Comparison of ENCODE assay signal across 14 mouse cellular contexts in the genomic region with DNA sequence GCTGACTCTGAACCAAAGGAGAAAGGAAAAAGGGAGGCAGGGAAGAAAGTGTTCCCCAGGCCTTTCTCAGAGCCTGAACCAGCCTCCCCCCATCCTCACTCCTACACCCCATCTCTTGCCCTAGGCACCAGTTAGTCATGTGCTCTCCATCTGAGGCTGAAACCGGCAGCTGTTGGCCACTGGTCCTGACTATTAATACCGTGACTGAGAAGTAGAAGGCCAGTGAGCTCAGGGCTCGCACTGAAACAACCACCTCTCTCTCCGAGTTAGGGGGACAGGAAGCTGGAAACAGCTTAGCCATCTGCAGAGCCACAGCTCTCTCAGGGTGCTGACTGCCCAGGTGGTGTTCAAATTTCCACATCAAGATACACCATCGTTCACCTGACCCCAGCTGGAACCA.
"Had no signal": no experiment of that assay in that cellular context is flagged by ENCODE, and none has a peak within 500 bp of the region (broad histone marks: within the 10 kb centered on the region; RNA-seq: fewer than 3 reads in every experiment).

No protein-coding gene starts in this region.

- H3K9ac ChIP-seq: intestine, embryonic 15.5 days; kidney, embryonic 15.5 days; lung, embryonic 15.5 days; midbrain, embryonic 13.5 days; neural tube, embryonic 12.5 days; stomach, embryonic 15.5 days had no signal

- H3K4me1 ChIP-seq: kidney, embryonic 15.5 days; limb, embryonic 10.5 days; midbrain, embryonic 13.5 days; neural tube, embryonic 12.5 days; stomach, embryonic 15.5 days had no signal

- H3K9me3 ChIP-seq: intestine, embryonic 15.5 days; kidney, embryonic 15.5 days; limb, embryonic 10.5 days; lung, embryonic 15.5 days; midbrain, embryonic 13.5 days; neural tube, embryonic 12.5 days; stomach, embryonic 15.5 days had no signal

- H3K4me2 ChIP-seq: intestine, embryonic 15.5 days; kidney, embryonic 15.5 days; lung, embryonic 15.5 days; midbrain, embryonic 13.5 days; neural tube, embryonic 12.5 days; stomach, embryonic 15.5 days had no signal

- H3K27ac ChIP-seq: intestine, embryonic 15.5 days; kidney, embryonic 15.5 days; left cerebral cortex, adult 2 months; limb, embryonic 10.5 days; lung, embryonic 15.5 days; macrophage; midbrain, embryonic 13.5 days; neural tube, embryonic 12.5 days; stomach, embryonic 15.5 days had no signal

- DNase-seq: kidney, adult 18-20 months; kidney, postnatal 14 days; lung, postnatal 14 days; retina, postnatal 1 day; right cerebral cortex, postnatal 4 days had no signal

- H3K27me3 ChIP-seq: intestine, embryonic 15.5 days; kidney, embryonic 15.5 days; lung, embryonic 15.5 days; midbrain, embryonic 13.5 days; neural tube, embryonic 12.5 days; stomach, embryonic 15.5 days had no signal

- ATAC-seq: midbrain, embryonic 13.5 days had no signal

- H3K4me3 ChIP-seq: intestine, embryonic 15.5 days; kidney, embryonic 15.5 days; left cerebral cortex, adult 2 months; limb, embryonic 10.5 days; lung, embryonic 15.5 days; midbrain, embryonic 13.5 days; neural tube, embryonic 12.5 days; stomach, embryonic 15.5 days had no signal

- H3K36me3 ChIP-seq: intestine, embryonic 15.5 days; kidney, embryonic 15.5 days; limb, embryonic 10.5 days; lung, embryonic 15.5 days; midbrain, embryonic 13.5 days; neural tube, embryonic 12.5 days; stomach, embryonic 15.5 days had no signal
